Mouse (Mus musculus) midbrain, embryonic 12.5 days (tissue): ENCODE results near the gene Timm44. TPM values are rescaled to one million over a fixed set of nuclear protein-coding genes. Genes with fewer than 3 reads are reported as not detected.
A peak's percentile ranks its signal among the peaks of the same experiment; 100 is the strongest.

Experiments used
- ATAC-seq: fragments of 200-750 bp; cut with Nextera tagmentation; 2 replicates; pipeline ENCODE4 v1.8.0; 2017; ENCODE audit warnings: low read depth, moderate TSS enrichment, moderate library complexity; ENCODE audit not compliant: low FRiP score
- H3K27ac ChIP-seq: fragments of 300-500 bp; sonication (generic); replicated peaks from 2 replicates; pipeline ENCODE4 v1.5.1; 2016; ENCODE audit warnings: mild to moderate bottlenecking
- H3K27me3 ChIP-seq: fragments of 300-500 bp; sonication (generic); 2 replicates; pipeline ENCODE4 v1.6.1; 2016; ENCODE audit warnings: mild to moderate bottlenecking
- H3K36me3 ChIP-seq: fragments of 300-500 bp; sonication (generic); 2 replicates; pipeline ENCODE4 v1.6.1; 2016
- H3K4me1 ChIP-seq: fragments of 300-500 bp; sonication (generic); 2 replicates; pipeline ENCODE4 v1.6.1; 2016
- H3K4me2 ChIP-seq: fragments of 300-500 bp; sonication (generic); replicated peaks from 2 replicates; pipeline ENCODE4 v1.6.1; 2016; ENCODE audit warnings: mild to moderate bottlenecking, moderate library complexity
- H3K4me3 ChIP-seq: fragments of 300-500 bp; sonication (generic); 2 replicates; pipeline ENCODE4 v1.5.1; 2016; ENCODE audit warnings: mild to moderate bottlenecking
- H3K9ac ChIP-seq: fragments of 300-500 bp; sonication (generic); replicated peaks from 2 replicates; pipeline ENCODE4 v1.6.1; 2016; ENCODE audit warnings: mild to moderate bottlenecking, moderate library complexity
- H3K9me3 ChIP-seq: fragments of 300-500 bp; sonication (generic); 2 replicates; pipeline ENCODE4 v1.6.1; 2016; ENCODE audit warnings: mild to moderate bottlenecking
- WGBS: fragments of 180-500 bp; shearing (Covaris S2); methylation state at CpG from one replicate; pipeline ENCODE4 v1.1.7; 2016; 5-methylcytosine and 5-hydroxymethylcytosine counted together
- polyA plus RNA-seq: library from polyadenylated mRNA; unstranded; fragments of >200 nt; fragmentation: Nextera tagmentation; extraction: Ambion mirVana; gene quantifications from 2 replicates; pipeline ENCODE4 v1.2.1, GENCODE M21; 2016

Gene Timm44
- polyA plus RNA-seq, 1 experiment from 2014 or later = 57.8 TPM

DNA sequence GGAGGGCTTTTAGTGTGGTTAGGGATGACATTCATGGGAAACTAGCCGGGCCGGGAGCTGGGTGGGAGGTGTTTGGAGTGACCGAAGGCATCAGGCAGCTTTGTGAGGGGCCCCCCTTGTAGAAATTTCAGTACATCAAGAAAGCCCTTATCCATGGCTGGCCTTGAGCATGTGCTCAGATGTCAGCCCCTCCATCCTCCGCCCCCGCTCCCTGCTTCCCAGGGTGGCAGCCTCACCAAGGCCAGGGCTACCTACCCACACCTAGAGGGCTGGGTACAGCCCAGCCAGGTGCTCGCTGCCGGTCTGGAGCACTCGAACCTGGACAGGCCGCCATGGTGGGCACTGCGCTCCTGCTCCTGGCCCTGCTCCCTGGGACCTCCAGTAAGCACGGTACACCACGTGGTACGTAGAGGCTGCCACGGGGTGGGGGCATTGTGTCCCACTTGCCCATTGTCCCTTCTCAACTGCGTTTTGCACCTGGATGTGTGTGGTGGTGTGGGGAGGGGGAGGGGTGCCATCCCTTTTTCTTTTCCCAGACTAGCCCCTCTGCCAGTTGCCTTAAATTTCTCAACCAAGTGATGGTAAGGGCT is 27.7 kb downstream of the Timm44 start, which contains the start of gene Tgfbr3l:
Gene Tgfbr3l, plus strand, starts transcription at position 264 of the 590 bp plus-strand sequence.
- WGBS = 80% methylated on average over 15 of the region's 15 CpGs
- Histone ChIP-seq H3K4me1 (peaks cover 24% of the 10 kb centered on the region), H3K9me3 (no peaks in the 10 kb centered on the region), H3K27ac (no peak within 1 kb of the TSS), H3K27me3 (peaks cover 20% of the 10 kb centered on the region), H3K4me2 (no peak within 1 kb of the TSS; the same call in 1 of the 2 replicates), H3K9ac (no peak within 1 kb of the TSS), H3K36me3 (peaks cover 61% of the 10 kb centered on the region), H3K4me3 (no peak within 1 kb of the TSS)
- no peak for ATAC-seq

DNA sequence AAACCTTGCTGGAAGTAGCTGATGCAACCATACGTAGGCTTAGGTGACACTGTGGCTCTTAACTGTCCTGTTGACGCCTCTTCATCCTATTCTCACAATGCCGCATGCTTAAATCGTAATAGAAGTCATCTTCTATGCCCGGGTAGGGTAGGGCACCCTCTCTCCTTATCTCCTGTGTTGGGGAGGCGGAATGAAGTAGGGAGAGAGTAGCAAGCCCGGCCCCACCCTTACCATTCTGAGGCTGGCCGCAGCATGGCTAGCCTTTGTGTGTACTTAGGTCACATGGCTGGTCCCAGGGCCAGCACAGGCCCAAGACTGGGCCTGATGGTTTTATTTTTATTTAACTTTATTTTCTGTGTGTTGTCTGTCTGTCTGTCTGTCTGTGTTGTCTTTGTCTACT is 28.5 kb downstream of the Timm44 start:
- Histone ChIP-seq H3K4me3 (no peak overlapping the region), H3K27ac (no peak overlapping the region), H3K4me2 (no peak overlapping the region), H3K36me3 (peaks cover 69% of the 10 kb centered on the region), H3K9ac (no peak overlapping the region), H3K4me1 (peaks cover 19% of the 10 kb centered on the region), H3K27me3 (peaks cover 20% of the 10 kb centered on the region), H3K9me3 (no peaks in the 10 kb centered on the region)
- no peak for ATAC-seq
- 91% methylated on average over 8 of the region's 8 CpGs for WGBS

DNA sequence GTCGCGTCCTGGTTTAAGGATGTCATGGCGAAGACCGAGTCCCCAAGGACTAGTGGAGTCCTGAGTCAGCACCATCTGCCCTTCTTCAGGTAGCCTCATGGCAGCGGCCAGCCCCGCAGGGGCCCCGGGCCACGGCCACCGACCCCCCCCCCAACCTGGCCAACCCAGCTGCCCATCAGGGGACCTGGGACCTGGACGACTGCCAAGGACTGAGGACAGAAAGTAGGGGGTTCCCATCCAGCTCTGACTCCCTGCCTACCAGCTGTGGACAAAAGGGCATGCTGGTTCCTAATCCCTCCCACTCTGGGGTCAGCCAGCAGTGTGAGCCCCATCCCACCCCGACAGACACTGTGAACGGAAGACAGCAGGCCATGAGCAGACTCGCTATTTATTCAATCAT is 30.0 kb downstream of the Timm44 start:
- ATAC-seq = no peak

DNA sequence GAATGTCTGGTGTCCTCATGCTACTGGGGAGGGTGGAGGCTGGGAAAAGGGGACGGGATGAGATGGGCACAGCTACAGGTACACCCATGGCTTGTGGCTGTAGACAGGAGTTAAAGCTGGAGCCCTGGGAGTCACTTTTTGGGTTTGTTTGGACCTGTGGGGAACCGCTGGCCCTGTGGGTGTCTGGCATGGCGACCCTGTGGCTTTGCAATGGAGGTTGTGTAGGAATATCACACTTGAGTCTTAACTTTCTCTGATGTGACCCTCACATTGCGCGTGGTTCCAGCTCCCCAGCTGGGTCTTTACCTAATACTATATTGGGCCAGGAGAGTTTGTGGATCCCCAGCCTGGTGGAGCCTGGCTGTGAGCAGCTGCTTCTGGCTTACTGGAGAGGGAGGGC is 30.7 kb downstream of the Timm44 start:
- Histone ChIP-seq H3K9ac (no peak overlapping the region), H3K27me3 (peaks cover 20% of the 10 kb centered on the region), H3K4me1 (peaks cover 25% of the 10 kb centered on the region), H3K4me2 (no peak overlapping the region), H3K36me3 (peaks cover 77% of the 10 kb centered on the region), H3K27ac (no peak overlapping the region), H3K9me3 (no peaks in the 10 kb centered on the region), H3K4me3 (no peak overlapping the region)
- ATAC-seq = no peak
- WGBS = 95% methylated on average over 5 of the region's 5 CpGs

More for the DNA sequence above, 30.0 kb downstream of the Timm44 start:
- Histone ChIP-seq H3K4me2 (no peak overlapping the region), H3K27ac (no peak overlapping the region), H3K36me3 (peaks cover 77% of the 10 kb centered on the region), H3K4me1 (peaks cover 23% of the 10 kb centered on the region), H3K9ac (no peak overlapping the region), H3K4me3 (no peak overlapping the region), H3K9me3 (no peaks in the 10 kb centered on the region), H3K27me3 (peaks cover 20% of the 10 kb centered on the region)
- WGBS = 82% methylated on average over 13 of the region's 13 CpGs

DNA sequence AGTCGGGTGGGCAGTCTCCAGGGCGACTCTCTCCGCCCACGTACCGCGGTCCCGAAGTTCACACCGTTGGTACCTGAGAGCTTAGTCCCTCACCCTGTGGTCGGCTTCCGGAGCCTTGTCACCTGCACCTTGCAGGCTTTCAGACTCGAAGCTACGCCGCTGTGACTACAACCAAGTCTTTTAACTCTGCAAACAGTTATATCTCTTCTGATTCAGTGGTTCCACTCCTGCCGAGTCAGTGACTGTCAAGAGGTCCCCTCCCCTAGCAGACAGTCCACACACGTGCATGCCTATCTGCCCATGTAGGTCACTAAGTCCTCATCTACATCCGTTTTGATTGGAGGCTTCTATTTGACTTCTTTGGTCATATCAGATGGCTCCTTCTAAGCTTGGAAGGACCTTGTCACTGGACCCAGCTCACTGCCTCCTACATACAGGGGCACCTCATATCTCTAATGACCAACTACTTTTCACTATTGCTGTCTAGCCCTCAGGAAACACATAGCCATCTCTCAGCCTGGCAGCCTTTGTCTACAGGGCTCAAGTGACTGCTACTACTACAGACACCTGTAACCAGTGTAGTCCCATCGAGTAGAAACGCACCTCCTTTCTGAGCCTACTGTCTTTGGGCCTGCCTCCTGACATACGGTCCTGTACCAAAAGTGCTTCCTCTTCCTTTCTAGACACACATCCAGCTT is 36.4 kb downstream of the Timm44 start:
- Histone ChIP-seq H3K27ac (peak overlapping the region; percentile 87), H3K9me3 (no peaks in the 10 kb centered on the region), H3K9ac (peak overlapping the region; percentile 70), H3K4me3 (peak overlapping the region; percentile 85), H3K4me1 (peaks cover 27% of the 10 kb centered on the region), H3K4me2 (peak overlapping the region; percentile 81), H3K36me3 (peaks cover 29% of the 10 kb centered on the region), H3K27me3 (peaks cover 11% of the 10 kb centered on the region; the same call in 1 of the 2 replicates)
- WGBS = 15% methylated on average over 19 of the region's 19 CpGs
- ATAC-seq = peak; percentile 17

DNA sequence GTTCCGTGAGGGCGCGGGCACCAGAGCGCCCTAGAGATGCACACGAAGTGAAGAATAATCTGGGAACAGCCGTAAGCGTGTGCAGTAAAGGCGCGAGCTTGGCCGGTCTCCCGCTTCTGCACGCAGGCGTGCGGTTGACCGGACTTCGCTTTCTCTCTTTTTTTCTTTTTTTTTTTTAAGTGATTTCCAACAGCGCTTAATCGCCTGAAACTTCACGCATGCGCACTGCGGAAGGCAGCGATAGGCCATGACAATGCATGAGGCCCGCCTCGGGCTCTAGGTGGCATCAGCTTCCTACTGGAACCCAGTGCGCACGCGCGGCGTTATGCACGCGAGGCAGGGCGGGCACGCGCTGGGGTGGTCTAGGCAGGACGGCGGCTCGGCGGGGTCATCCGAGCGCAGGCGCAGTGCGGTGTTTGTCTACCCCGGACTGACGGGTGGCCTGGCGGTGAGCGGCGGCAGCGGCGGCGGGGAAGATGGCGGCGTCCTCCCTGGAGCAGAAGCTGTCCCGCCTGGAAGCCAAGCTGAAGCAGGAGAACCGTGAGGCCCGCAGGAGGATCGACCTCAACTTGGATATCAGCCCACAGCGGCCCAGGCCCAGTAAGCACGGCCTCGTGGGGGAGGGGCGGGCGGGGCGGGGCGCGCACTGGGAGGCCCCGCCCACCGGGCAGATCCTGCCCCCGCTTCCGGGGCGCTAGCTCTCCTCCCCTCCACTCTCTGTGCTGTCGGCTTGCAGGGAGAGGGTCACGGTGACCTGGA is 37.1 kb downstream of the Timm44 start, which contains the start of the genes Map2k7 and Gm49320:
Gene Map2k7, plus strand, starts transcription at position 307 of the 759 bp plus-strand sequence.
Gene Gm49320, plus strand, starts transcription at position 432 of the 759 bp plus-strand sequence.
- Histone ChIP-seq H3K27me3 (peaks cover 11% of the 10 kb centered on the region; the same call in 1 of the 2 replicates), H3K4me2 (peak within 1 kb of the TSS; percentile 81), H3K27ac (peak within 1 kb of the TSS; percentile 95), H3K4me3 (peak within 1 kb of the TSS; percentile 85), H3K9ac (peak within 1 kb of the TSS; percentile 73), H3K9me3 (no peaks in the 10 kb centered on the region), H3K4me1 (peaks cover 27% of the 10 kb centered on the region), H3K36me3 (peaks cover 22% of the 10 kb centered on the region)
- peak; percentile 94 for ATAC-seq
- WGBS = under 1% methylated on average over 59 of the region's 71 CpGs

DNA sequence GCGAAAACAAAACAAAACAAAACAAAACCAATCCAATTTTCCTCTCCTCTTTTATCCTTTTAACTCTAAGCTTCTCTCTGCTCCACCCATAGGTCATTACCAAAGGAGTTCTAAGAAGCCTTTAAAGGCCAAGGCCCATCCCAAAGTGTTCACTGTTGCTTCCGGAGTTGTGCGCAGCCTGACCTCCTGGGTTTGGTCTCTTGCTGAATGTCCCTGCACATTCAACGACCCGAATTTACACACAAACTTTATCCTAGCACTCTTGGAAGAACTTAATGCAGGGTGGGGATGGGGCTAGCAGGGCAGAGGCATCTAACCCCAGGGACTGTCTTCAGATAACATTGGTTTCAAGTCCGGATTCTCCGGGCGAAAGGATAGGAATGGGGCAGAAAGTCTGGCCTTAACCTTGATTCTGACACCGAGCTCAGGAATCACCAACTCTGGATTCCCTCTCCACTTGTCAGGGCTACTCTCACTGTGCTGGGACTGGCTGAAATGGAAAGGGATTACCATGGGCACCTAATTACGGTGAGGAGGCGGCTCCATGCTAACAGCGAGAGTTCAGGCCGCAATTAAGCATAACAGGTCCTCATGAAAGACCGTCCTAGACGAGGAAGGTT is 37.8 kb downstream of the Timm44 start:
- Histone ChIP-seq H3K9me3 (no peaks in the 10 kb centered on the region), H3K27me3 (peaks cover 11% of the 10 kb centered on the region; the same call in 1 of the 2 replicates), H3K4me1 (peaks cover 27% of the 10 kb centered on the region), H3K4me3 (peak overlapping the region; percentile 85), H3K9ac (peak overlapping the region; percentile 73), H3K4me2 (peak overlapping the region; percentile 81), H3K36me3 (peaks cover 15% of the 10 kb centered on the region), H3K27ac (peak overlapping the region; percentile 95)
- 22% methylated on average over 15 of the region's 15 CpGs for WGBS
- ATAC-seq = no peak

DNA sequence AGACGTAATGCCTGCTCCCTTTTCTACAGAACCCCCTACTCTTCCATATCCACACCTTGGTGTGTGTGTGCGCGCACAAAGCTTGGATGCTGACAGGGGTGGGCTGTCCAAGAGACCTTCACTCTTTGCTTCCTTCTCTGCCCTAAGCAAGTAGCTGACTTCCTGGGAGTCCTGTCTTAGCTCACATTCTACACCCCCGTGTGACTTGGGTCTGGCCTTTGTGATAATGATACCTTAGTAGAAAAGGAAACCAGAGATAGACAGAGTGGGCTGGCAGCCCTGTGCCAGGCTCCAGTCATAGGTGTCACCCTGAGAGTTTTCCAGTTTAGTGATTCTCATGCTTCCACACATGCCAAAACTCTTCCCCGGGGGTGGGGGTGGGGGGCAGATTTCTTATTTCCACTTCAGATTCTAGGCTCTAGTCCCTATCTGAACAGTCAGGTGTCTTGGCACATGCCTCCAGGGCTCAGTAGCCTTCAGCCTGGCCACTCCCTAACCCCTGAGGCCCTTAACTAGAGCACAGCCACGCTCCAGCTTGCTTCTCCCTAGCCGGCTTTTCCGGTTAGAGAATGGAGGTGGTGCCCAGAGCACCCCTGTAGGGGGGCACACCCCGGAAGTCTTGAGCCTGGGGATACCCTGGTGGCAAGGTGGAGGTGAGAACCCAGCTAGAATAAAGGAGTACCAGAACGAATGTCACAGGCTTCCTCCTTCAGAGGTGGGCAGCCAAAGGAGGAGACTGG is 44.9 kb downstream of the Timm44 start:
- ATAC-seq = no peak
- Histone ChIP-seq H3K27ac (no peak overlapping the region), H3K36me3 (no peaks in the 10 kb centered on the region), H3K4me1 (peaks cover 7% of the 10 kb centered on the region), H3K4me2 (no peak overlapping the region), H3K9ac (no peak overlapping the region), H3K9me3 (no peaks in the 10 kb centered on the region), H3K4me3 (no peak overlapping the region), H3K27me3 (peaks cover 37% of the 10 kb centered on the region)
- WGBS = 67% methylated on average over 10 of the region's 10 CpGs

DNA sequence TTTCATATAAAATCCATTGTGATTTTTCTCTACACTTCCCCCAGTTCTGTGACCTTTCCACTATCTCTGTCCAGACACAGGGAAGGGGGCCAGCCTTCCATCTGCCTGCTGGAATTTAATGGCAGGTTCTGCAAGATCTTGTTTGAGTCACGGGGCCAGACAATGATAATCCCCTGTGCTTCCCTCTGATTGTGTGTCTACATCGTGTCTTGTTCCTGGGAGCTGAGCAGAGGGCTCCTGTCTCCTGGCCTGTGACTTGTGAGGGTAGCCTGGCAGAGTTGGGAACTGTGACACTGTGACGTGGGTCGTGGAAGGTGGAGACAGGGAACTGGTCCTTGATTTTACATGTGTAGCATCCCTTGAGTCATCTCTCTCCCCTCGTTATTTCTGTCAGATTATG is 45.9 kb downstream of the Timm44 start:
- no peak overlapping the region for H3K27ac ChIP-seq
- H3K9ac ChIP-seq = no peak overlapping the region
- no peak overlapping the region for H3K4me2 ChIP-seq
- WGBS = 71% methylated on average over 5 of the region's 5 CpGs
- no peaks in the 10 kb centered on the region for H3K9me3 ChIP-seq
- peaks cover 7% of the 10 kb centered on the region for H3K4me1 ChIP-seq
- no peaks in the 10 kb centered on the region for H3K36me3 ChIP-seq
- H3K4me3 ChIP-seq = no peak overlapping the region
- ATAC-seq = no peak
- H3K27me3 ChIP-seq = peaks cover 28% of the 10 kb centered on the region

DNA sequence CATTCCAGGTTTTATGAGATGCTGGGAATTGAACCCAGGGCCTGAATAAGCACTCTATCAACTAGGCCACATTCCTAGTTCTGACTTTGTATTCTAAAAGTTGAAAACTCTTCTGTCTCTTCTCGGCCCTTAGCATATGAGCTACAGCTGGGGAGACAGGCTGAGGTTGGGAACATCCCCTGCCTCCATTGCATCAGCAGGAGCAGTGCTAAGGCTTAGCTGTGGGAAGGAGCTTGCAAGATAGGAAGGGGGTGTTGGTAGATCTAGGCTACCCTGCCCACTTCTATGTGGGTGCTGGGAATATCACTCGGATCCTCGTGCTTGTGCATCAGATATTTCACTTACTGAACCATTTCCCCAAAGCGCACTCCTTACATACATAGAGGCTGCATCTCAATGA is 47.8 kb downstream of the Timm44 start:
- Histone ChIP-seq H3K4me2 (no peak overlapping the region), H3K4me3 (no peak overlapping the region), H3K4me1 (peaks cover 7% of the 10 kb centered on the region), H3K36me3 (no peaks in the 10 kb centered on the region), H3K9me3 (no peaks in the 10 kb centered on the region), H3K9ac (no peak overlapping the region), H3K27me3 (peaks cover 36% of the 10 kb centered on the region), H3K27ac (no peak overlapping the region)
- 91% methylated on average over 4 of the region's 4 CpGs for WGBS
- ATAC-seq = no peak

DNA sequence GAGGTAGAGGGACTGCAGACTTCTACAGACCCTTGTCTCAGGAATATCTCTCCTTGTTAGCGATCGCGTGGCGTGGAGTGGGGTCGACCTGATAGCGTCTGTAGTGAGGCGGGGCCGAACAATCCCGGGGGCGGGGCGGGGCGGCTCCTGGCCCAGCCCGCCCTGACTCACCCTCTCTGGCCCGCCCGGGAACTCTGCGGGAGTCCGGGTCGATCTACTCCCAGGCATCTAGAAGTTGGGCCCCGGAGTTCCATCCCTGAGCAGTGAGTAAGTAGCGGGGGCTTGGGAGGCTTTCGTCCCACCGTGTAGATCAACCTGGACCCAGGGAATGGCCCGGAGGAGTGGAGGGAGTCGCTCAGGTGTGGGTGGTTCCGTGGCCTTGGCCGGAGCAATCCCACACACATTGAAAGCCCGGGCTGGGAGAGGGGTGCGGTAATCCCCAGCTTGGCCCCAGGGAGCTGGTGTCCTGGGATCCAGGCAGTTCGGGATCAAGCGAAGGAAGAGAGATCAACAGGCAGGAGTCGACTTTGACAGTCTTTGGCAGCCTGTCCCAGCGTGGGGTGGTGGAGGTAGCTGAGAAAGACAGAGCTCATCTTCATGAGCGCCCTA is 48.9 kb downstream of the Timm44 start, which contains the start of gene Lrrc8e:
Gene Lrrc8e, plus strand, starts transcription at position 89 of the 609 bp plus-strand sequence.
- H3K4me2 ChIP-seq = peak within 1 kb of the TSS; percentile 45
- peak; percentile 52; the same call in 1 of the 2 replicates for ATAC-seq
- H3K4me1 ChIP-seq = peaks cover 7% of the 10 kb centered on the region
- no peaks in the 10 kb centered on the region for H3K36me3 ChIP-seq
- 0 out of 2 replicates have a peak within 1 kb of the TSS, but pooled peaks have one; percentile 31 for H3K9ac ChIP-seq
- H3K27me3 ChIP-seq = peaks cover 36% of the 10 kb centered on the region
- WGBS = 5% methylated on average over 33 of the region's 33 CpGs
- H3K9me3 ChIP-seq = no peaks in the 10 kb centered on the region
- no peak within 1 kb of the TSS for H3K27ac ChIP-seq
- peak within 1 kb of the TSS; percentile 21 for H3K4me3 ChIP-seq
